Mouse (Mus musculus) erythroblast, embryonic 14.5 days (primary cell): ENCODE measurements around the gene Il6st.

Source experiments
- GATA1 ChIP-seq: IDR thresholded peaks from 2 replicates; pipeline ENCODE4 v1.6.1; 2012; ENCODE audit warnings: low read length, inconsistent platforms, mixed read lengths
- TAL1 ChIP-seq: IDR thresholded peaks from 3 replicates; pipeline ENCODE4 v1.6.1; 2012; ENCODE audit warnings: low read length, inconsistent platforms, mixed read lengths

DNA sequence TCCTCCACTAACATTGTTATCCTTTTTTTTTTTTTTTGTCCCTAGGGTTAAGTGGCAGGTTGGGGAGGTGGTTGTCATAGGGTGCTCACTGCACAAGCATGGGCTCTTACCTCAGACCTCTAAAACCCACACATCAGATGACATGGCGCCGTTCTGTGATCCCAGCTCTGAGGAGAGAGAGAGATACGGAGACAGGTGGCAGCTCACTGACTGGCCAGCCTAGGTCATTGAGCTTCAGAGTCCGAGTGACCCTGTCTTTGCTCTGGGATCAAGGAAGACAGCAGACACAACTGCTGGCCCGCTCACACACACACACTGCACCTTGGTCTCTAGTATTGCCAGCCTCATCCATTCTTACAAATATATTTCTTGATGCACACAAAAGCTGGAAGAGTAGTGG is 18.7 kb downstream of the Il6st start:
- TF ChIP-seq TAL1 (no peak), GATA1 (no peak)
